Mouse (Mus musculus): ENCODE data around the gene Hip1r.

GRCm38 (mm10) chr5:124002876-124003275 is 29.4 kb downstream of the Hip1r start:
- TF ChIP-seq MAFK (IDR thresholded peaks at IDR 0.05; ENCODE audit: borderline replicate concordance, low read depth, low read length) (no peak), CTCF (IDR thresholded peaks at IDR 0.05 in 2 of 3, conservative IDR thresholded peaks at IDR 0.05 in 1 of 3; ENCODE audit: control insufficient read depth in 1 of 3, insufficient read depth in 1 of 3, low read depth in 2 of 3, low read length in 3 of 3, poor library complexity in 1 of 3, severe bottlenecking in 1 of 3) (no peak), MYC (IDR thresholded peaks at IDR 0.05; ENCODE audit: low read depth, low read length) (no peak), USF2 (IDR thresholded peaks at IDR 0.05; ENCODE audit: borderline replicate concordance in 1 of 2, insufficient read depth in 1 of 2, low read depth in 1 of 2, low read length in 2 of 2) (no peak), POLR2A (IDR thresholded peaks at IDR 0.05; ENCODE audit: control insufficient read depth in 1 of 2, insufficient read depth in 1 of 2, low read depth in 1 of 2, low read length in 2 of 2, poor library complexity in 1 of 2) (no peak)

Data from MEL (cell line).